Mouse (Mus musculus): ENCODE measurements around the gene Bcar3.
"Not testable (repeated sequence)": the region's sequence is repeated elsewhere in the genome, so short reads cannot be mapped to it uniquely, and the experiment has no call there.

DNA sequence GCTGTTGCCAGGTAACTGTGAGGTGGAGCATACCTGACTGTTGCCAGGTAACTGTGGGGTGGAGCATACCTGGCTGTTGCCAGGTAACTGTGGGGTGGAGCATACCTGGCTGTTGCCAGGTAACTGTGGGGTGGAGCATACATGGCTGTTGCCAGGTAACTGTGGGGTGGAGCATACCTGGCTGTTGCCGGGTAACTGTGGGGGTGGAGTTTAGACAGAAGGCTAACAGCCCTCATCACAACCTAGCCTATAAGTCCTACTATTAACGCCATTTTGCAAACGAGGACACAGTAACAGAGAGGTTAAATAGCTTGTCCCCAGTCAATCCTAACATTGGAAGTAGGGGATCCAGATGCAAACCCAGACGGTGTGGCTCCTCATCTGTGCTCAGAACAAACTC is 99.5 kb downstream of the Bcar3 start:
- TF ChIP-seq CTCF (IDR thresholded peaks at IDR 0.05; ENCODE audit: low read depth, low read length); EP300 (IDR thresholded peaks at IDR 0.05; ENCODE audit: insufficient read depth, low read depth, low read length); POLR2A (IDR thresholded peaks at IDR 0.05; ENCODE audit: insufficient read depth, low read length): not testable (repeated sequence)
